Mouse (Mus musculus) MEL-GATA-1-ER (cell line): ENCODE results near the gene Sln.

Source experiments
- DNase-seq: peaks from one replicate; pipeline ENCODE4 v3.0.0-alpha.2; 2012; ENCODE audit warnings: low read depth; ENCODE audit errors: extremely low read depth

Sln gene

GRCm38 (mm10) chr9:53903215-53903842 lies 53.4 kb downstream of the Sln start:
- DNase-seq = no peak
